Mouse (Mus musculus) adipose tissue, adult 10 weeks (tissue): ENCODE results near the gene Fbxo8. TPM values are rescaled to one million over a fixed set of nuclear protein-coding genes. Genes with fewer than 3 reads are reported as not detected.

Source experiments
- polyA plus RNA-seq: library from polyadenylated mRNA; stranded (reverse); fragments of 350-450 nt; fragmentation: Illumina TruSeq; extraction: RNeasy Lipid Tissue Mini Kit (QIAGEN cat#74804); gene quantifications from one replicate; pipeline ENCODE4 v1.2.3, GENCODE M21; 2014; ENCODE audit warnings: low read depth, low replicate concordance

Gene Fbxo8
- 42.9 TPM for polyA plus RNA-seq

GRCm38 (mm10) chr8:56550558-56551360 lies at the start of gene Fbxo8, which contains the start of gene Cep44:
TSS of gene Fbxo8 (plus strand) at chr8:56551090.
TSS of gene Cep44 (minus strand) at chr8:56551047.

Other genes with a start within 250 kb of the Fbxo8 start
- gene Cep44, start within 50 bp of the Fbxo8 start, polyA plus RNA-seq = 15.3 TPM